Mouse (Mus musculus) limb, embryonic 10.5 days (tissue): ENCODE results near the gene Ercc6. TPM values are rescaled to one million over a fixed set of nuclear protein-coding genes. Genes with fewer than 3 reads are reported as not detected.

ENCODE experiments used
- DNase-seq: peaks from one replicate; pipeline ENCODE4 v3.0.0-alpha.2; 2017; ENCODE audit warnings: low spot score
- H3K27ac ChIP-seq: fragments of 300-500 bp; sonication (generic); 2 replicates; pipeline ENCODE4 v1.5.1; 2016; ENCODE audit warnings: mild to moderate bottlenecking
- H3K27me3 ChIP-seq: fragments of 300-500 bp; sonication (generic); 2 replicates; pipeline ENCODE4 v1.6.1; 2016; ENCODE audit warnings: low read depth, mild to moderate bottlenecking; ENCODE audit not compliant: poor library complexity, severe bottlenecking
- H3K36me3 ChIP-seq: fragments of 300-500 bp; sonication (generic); 2 replicates; pipeline ENCODE4 v1.6.1; 2016; ENCODE audit warnings: mild to moderate bottlenecking, moderate library complexity
- H3K4me1 ChIP-seq: fragments of 300-500 bp; sonication (generic); 2 replicates; pipeline ENCODE4 v1.6.1; 2016
- H3K4me3 ChIP-seq: fragments of 300-500 bp; sonication (generic); 2 replicates; pipeline ENCODE4 v1.5.1; 2016; ENCODE audit warnings: mild to moderate bottlenecking, moderate library complexity
- H3K9me3 ChIP-seq: fragments of 300-500 bp; sonication (generic); replicated peaks from 2 replicates; pipeline ENCODE4 v1.6.1; 2016; ENCODE audit warnings: mild to moderate bottlenecking
- WGBS: fragments of 180-500 bp; shearing (Covaris S2); methylation state at CpG from one replicate; pipeline ENCODE4 v1.1.7; 2016; 5-methylcytosine and 5-hydroxymethylcytosine counted together
- polyA plus RNA-seq: library from polyadenylated mRNA; unstranded; fragments of >200 nt; fragmentation: Nextera tagmentation; extraction: Ambion mirVana; gene quantifications from 2 replicates; pipeline ENCODE4 v1.2.1, GENCODE M21; 2016

The Ercc6 gene
- polyA plus RNA-seq, 1 experiment from 2014 or later, result 31.4 TPM

- H3K36me3 ChIP-seq, result peaks cover 51% of the 10 kb centered on the region
- H3K27ac ChIP-seq, result no peak overlapping the region
- 85% methylated on average over 5 of the region's 5 CpGs for WGBS
- no peaks in the 10 kb centered on the region for H3K27me3 ChIP-seq
- peaks cover 12% of the 10 kb centered on the region for H3K4me1 ChIP-seq
- no peaks in the 10 kb centered on the region for H3K9me3 ChIP-seq
- DNase-seq, result no peak
- H3K4me3 ChIP-seq, result no peak overlapping the region
These were observed 38.5 kb downstream of the Ercc6 start for GRCm38 (mm10) chr14:32551854-32552253.

- no peaks in the 10 kb centered on the region for H3K27me3 ChIP-seq
- H3K36me3 ChIP-seq, result peaks cover 51% of the 10 kb centered on the region
- H3K4me1 ChIP-seq, result peaks cover 12% of the 10 kb centered on the region
- no peak overlapping the region for H3K4me3 ChIP-seq
- H3K9me3 ChIP-seq, result no peaks in the 10 kb centered on the region
- H3K27ac ChIP-seq, result no peak overlapping the region
- 88% methylated on average over 10 of the region's 10 CpGs for WGBS
- DNase-seq, result no peak
These were observed 40.0 kb downstream of the Ercc6 start for GRCm38 (mm10) chr14:32553198-32553903.

GRCm38 (mm10) chr14:32554860-32555526 lies 41.7 kb downstream of the Ercc6 start:
- H3K36me3 ChIP-seq, result peaks cover 56% of the 10 kb centered on the region
- H3K4me3 ChIP-seq, result no peak overlapping the region
- 45% methylated on average over 8 of the region's 8 CpGs for WGBS
- no peak overlapping the region for H3K27ac ChIP-seq
- no peaks in the 10 kb centered on the region for H3K27me3 ChIP-seq
- DNase-seq, result peak; percentile 39
- H3K4me1 ChIP-seq, result peaks cover 12% of the 10 kb centered on the region
- no peaks in the 10 kb centered on the region for H3K9me3 ChIP-seq

GRCm38 (mm10) chr14:32561428-32561827 lies 48.1 kb downstream of the Ercc6 start:
- peaks cover 91% of the 10 kb centered on the region for H3K36me3 ChIP-seq
- no peaks in the 10 kb centered on the region for H3K4me1 ChIP-seq
- H3K4me3 ChIP-seq, result no peak overlapping the region
- no peak overlapping the region for H3K27ac ChIP-seq
- 97% methylated on average over 3 of the region's 3 CpGs for WGBS
- no peaks in the 10 kb centered on the region for H3K9me3 ChIP-seq
- no peak for DNase-seq
- H3K27me3 ChIP-seq, result no peaks in the 10 kb centered on the region

GRCm38 (mm10) chr14:32563661-32564060 lies 50.3 kb downstream of the Ercc6 start:
- WGBS, result 93% methylated on average over 6 of the region's 6 CpGs
- Histone ChIP-seq H3K36me3 (peaks cover 94% of the 10 kb centered on the region), H3K27me3 (no peaks in the 10 kb centered on the region), H3K4me1 (no peaks in the 10 kb centered on the region), H3K27ac (no peak overlapping the region), H3K9me3 (no peaks in the 10 kb centered on the region), H3K4me3 (no peak overlapping the region)
- DNase-seq, result no peak

GRCm38 (mm10) chr14:32572519-32572918 lies 59.2 kb downstream of the Ercc6 start:
- WGBS, result 66% methylated on average over 8 of the region's 8 CpGs
- H3K27ac ChIP-seq, result no peak overlapping the region
- H3K27me3 ChIP-seq, result no peaks in the 10 kb centered on the region
- DNase-seq, result no peak
- H3K4me1 ChIP-seq, result no peaks in the 10 kb centered on the region
- no peak overlapping the region for H3K4me3 ChIP-seq
- no peaks in the 10 kb centered on the region for H3K9me3 ChIP-seq
- H3K36me3 ChIP-seq, result peaks cover 85% of the 10 kb centered on the region

GRCm38 (mm10) chr14:32578420-32578819 lies 65.1 kb downstream of the Ercc6 start:
- 95% methylated on average over 2 of the region's 2 CpGs for WGBS
- no peaks in the 10 kb centered on the region for H3K4me1 ChIP-seq
- H3K27ac ChIP-seq, result no peak overlapping the region
- H3K36me3 ChIP-seq, result peaks cover 46% of the 10 kb centered on the region
- no peak for DNase-seq
- H3K9me3 ChIP-seq, result no peaks in the 10 kb centered on the region
- H3K27me3 ChIP-seq, result no peaks in the 10 kb centered on the region
- no peak overlapping the region for H3K4me3 ChIP-seq

GRCm38 (mm10) chr14:32583696-32584095 lies 70.4 kb downstream of the Ercc6 start:
- no peaks in the 10 kb centered on the region for H3K9me3 ChIP-seq
- 91% methylated on average over 9 of the region's 9 CpGs for WGBS

GRCm38 (mm10) chr14:32587013-32587784 lies 73.9 kb downstream of the Ercc6 start:
- H3K4me1 ChIP-seq, result no peaks in the 10 kb centered on the region
- H3K36me3 ChIP-seq, result no peaks in the 10 kb centered on the region
- no peak overlapping the region for H3K4me3 ChIP-seq
- no peaks in the 10 kb centered on the region for H3K9me3 ChIP-seq
- no peak overlapping the region for H3K27ac ChIP-seq
- 16% methylated on average over 10 of the region's 10 CpGs for WGBS
- H3K27me3 ChIP-seq, result 0 out of 2 replicates have a peak, but pooled peaks cover 15% of the 10 kb centered on the region
- DNase-seq, result peak; percentile 83

More at GRCm38 (mm10) chr14:32583696-32584095, 70.4 kb downstream of the Ercc6 start:
- Histone ChIP-seq H3K27me3 (0 out of 2 replicates have a peak, but pooled peaks cover 4% of the 10 kb centered on the region), H3K4me1 (no peaks in the 10 kb centered on the region), H3K36me3 (peaks cover under 1% of the 10 kb centered on the region; the same call in 1 of the 2 replicates), H3K27ac (no peak overlapping the region), H3K4me3 (no peak overlapping the region)
- DNase-seq, result no peak

GRCm38 (mm10) chr14:32590377-32590776 lies 77.1 kb downstream of the Ercc6 start:
- Histone ChIP-seq H3K9me3 (no peaks in the 10 kb centered on the region), H3K4me1 (no peaks in the 10 kb centered on the region)
- 72% methylated on average over 3 of the region's 3 CpGs for WGBS

GRCm38 (mm10) chr14:32597232-32598231 lies 84.2 kb downstream of the Ercc6 start:
- peak overlapping the region; percentile 35 for H3K4me3 ChIP-seq
- no peaks in the 10 kb centered on the region for H3K36me3 ChIP-seq
- peaks cover 26% of the 10 kb centered on the region for H3K4me1 ChIP-seq
- peak; percentile 93 for DNase-seq
- H3K9me3 ChIP-seq, result no peaks in the 10 kb centered on the region
- no peak overlapping the region for H3K27ac ChIP-seq
- WGBS, result under 1% methylated on average over 78 of the region's 78 CpGs
- H3K27me3 ChIP-seq, result peaks cover 100% of the 10 kb centered on the region

More at GRCm38 (mm10) chr14:32590377-32590776, 77.1 kb downstream of the Ercc6 start:
- DNase-seq, result no peak
- H3K36me3 ChIP-seq, result no peaks in the 10 kb centered on the region
- H3K27me3 ChIP-seq, result peaks cover 46% of the 10 kb centered on the region
- no peak overlapping the region for H3K4me3 ChIP-seq
- no peak overlapping the region for H3K27ac ChIP-seq
